Mouse (Mus musculus) bone marrow, adult 2 months (tissue): ENCODE measurements around the gene Usp47. TPM values are rescaled to one million over a fixed set of nuclear protein-coding genes. Genes with fewer than 3 reads are reported as not detected.

Experiments used
- H3K27ac ChIP-seq: fragments of 200-500 bp; 2 replicates; pipeline ENCODE4 v1.5.1; 2012; ENCODE audit warnings: low read depth, mild to moderate bottlenecking, control low read depth, inconsistent platforms, low read length; ENCODE audit not compliant: control insufficient read depth, poor library complexity, insufficient read depth
- H3K4me1 ChIP-seq: fragments of 200-500 bp; 2 replicates; pipeline ENCODE4 v1.6.1; 2011; ENCODE audit warnings: low read length; ENCODE audit not compliant: control insufficient read depth, insufficient read depth
- H3K4me3 ChIP-seq: fragments of 200-500 bp; replicated peaks from 2 replicates; pipeline ENCODE3; 2011; ENCODE audit warnings: mild to moderate bottlenecking, low read depth, low read length, control low read depth; ENCODE audit not compliant: control insufficient read depth
- CTCF ChIP-seq: fragments of 200-500 bp; IDR thresholded peaks from 2 replicates; pipeline ENCODE4 v1.5.1; 2011; ENCODE audit warnings: low read length, control low read depth; ENCODE audit not compliant: control insufficient read depth, insufficient read depth
- POLR2A ChIP-seq: fragments of 200-500 bp; IDR thresholded peaks from 2 replicates; pipeline ENCODE4 v1.6.1; 2011; ENCODE audit warnings: low read depth, mild to moderate bottlenecking, control low read depth, low read length, borderline replicate concordance; ENCODE audit not compliant: control insufficient read depth
- WGBS: fragments of 180-500 bp; shearing (Covaris S2); methylation state at CpG from one replicate; pipeline ENCODE4 v1.1.7; 2018; 5-methylcytosine and 5-hydroxymethylcytosine counted together
- polyA plus RNA-seq: library from polyadenylated mRNA; stranded (reverse); fragments of >200 nt; gene quantifications from 2 replicates; pipeline ENCODE4 v1.2.4, GENCODE M21; 2011; ENCODE audit warnings: low replicate concordance; ENCODE audit not compliant: missing spikeins, insufficient read depth, insufficient read length

Usp47 gene
- polyA plus RNA-seq, 1 experiment, result 25.5 TPM

DNA sequence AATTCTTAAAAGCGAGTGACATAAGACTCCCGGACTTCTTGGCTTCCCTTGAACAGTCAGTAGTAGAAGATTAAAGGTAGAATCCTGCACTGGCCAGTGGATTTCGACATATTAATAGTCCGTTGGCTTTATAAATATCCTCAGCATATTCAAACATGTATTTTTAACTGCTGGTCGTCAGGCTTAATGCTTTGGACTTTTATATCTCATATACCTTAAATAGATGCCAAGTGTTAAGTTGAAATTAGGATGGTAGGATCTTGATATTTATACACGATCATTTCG is 1.1 kb downstream of the Usp47 start:
- Histone ChIP-seq H3K27ac (no peak overlapping the region), H3K4me1 (no peaks in the 10 kb centered on the region; the same call in 1 of the 2 replicates), H3K4me3 (peak overlapping the region; percentile 86)
- TF ChIP-seq POLR2A, result no peak
- TF ChIP-seq CTCF, result no peak
- 11% methylated on average over 7 of the region's 7 CpGs for WGBS

DNA sequence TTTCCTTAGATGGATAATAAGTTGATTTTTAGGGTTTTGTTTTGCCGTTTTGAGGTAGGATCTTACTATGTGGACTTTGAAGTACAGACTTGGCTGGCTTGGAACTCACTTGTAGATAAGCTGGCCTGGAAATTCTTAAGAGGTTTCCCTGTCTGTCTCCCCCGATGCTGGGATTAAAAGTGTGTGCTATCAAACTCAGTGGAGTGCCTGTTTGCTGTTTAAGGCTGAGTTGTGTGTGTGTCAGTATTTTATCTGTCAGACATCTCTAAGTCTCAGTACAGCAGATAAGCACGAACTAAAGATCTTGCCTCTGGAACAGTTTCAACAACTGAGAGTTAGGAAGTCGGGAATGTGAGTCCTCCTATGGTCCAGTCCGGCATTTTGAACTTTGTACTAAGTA is 1.6 kb downstream of the Usp47 start:
- H3K27ac ChIP-seq, result no peak overlapping the region
- TF ChIP-seq CTCF (no peak), POLR2A (no peak)
- WGBS, result 6% methylated on average over 5 of the region's 5 CpGs
- peak overlapping the region; percentile 0 for H3K4me3 ChIP-seq
- no peaks in the 10 kb centered on the region; the same call in 1 of the 2 replicates for H3K4me1 ChIP-seq

DNA sequence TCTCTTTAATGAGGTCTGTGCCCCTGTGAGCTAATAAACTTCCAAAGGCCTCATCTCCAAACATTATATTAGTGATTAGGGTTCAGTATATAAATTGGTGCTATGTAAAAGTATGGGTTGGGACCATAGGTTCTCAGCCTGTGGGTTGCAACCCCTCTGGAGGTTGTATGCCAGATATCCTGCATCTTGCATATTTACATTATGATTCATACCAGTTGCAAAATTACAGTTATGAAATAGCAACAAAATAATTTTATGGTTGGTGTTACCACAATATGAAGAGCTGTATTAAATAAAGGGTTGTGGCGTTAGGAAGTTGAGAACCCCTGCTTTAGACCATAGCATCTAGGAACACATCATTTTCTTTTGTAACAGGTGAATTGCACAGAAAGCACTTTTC is 7.3 kb downstream of the Usp47 start:
- no peak overlapping the region for H3K27ac ChIP-seq
- 39% methylated on average over 1 of the region's 1 CpGs for WGBS
- H3K4me1 ChIP-seq, result no peaks in the 10 kb centered on the region; the same call in 1 of the 2 replicates
- TF ChIP-seq POLR2A, result no peak
- no peak for TF ChIP-seq CTCF
- H3K4me3 ChIP-seq, result no peak overlapping the region

DNA sequence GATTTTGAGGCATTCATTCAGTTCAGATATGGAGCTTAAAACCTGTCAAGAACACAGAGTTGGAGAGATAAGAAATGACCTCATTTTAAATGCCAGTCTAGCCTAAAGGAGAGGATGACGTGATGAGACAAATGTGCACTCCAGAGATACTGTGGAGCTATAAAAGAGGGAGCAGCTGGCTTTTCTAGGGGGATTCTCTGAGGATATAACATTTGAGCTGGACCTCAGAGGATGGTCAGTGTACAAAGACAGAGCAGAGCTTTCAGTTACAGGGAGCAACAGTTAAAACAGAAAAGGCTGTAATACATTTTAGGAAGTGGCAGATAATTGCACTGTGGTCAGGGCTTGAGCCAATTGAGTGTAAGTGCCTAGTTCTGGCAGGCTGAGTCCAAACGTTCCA is 12.5 kb downstream of the Usp47 start:
- Histone ChIP-seq H3K4me1 (peaks cover 2% of the 10 kb centered on the region), H3K27ac (no peak overlapping the region), H3K4me3 (no peak overlapping the region)
- TF ChIP-seq CTCF (no peak), POLR2A (no peak)
- 22% methylated on average over 2 of the region's 2 CpGs for WGBS

DNA sequence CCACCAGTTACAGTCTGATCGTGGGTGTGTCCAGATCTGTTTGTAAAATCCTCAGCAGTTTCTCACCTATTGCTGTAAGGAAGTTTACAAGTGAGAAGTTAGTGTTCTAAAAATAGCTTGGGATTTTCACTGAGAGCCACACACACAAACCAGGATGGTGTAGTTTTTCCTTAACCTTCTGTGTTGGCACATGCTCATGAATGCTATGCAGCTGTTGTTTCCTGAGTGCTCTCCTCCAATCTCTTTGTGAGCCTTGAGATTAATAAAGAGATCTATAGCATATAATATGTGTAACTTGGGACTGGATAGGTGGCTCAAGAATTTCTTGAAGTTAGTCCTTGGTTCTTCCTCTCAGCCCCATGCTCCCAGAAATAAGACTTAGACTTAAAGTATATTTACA is 13.3 kb downstream of the Usp47 start:
- no peak overlapping the region for H3K4me3 ChIP-seq
- H3K27ac ChIP-seq, result no peak overlapping the region
- WGBS, result 34% methylated on average over 1 of the region's 1 CpGs
- peaks cover 2% of the 10 kb centered on the region for H3K4me1 ChIP-seq
- TF ChIP-seq POLR2A (no peak), CTCF (no peak)

DNA sequence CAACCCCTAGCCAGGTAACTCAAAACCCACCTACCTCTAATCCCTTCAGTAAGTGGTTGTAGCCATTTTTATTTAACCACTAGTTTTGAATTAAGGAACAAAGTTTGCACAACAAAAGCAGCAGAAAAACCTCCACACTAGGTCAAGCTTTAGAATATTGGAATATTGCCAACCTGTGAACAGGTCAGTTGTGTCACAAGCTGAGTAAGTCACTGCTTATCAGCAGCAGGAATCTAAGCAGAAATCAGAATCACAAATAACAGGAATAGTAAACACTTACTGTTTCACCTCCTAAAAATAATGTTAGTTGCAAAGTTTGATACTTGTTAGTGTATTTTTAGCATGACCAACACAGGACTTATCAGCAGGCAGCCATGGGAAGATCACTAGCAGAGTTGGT is 17.0 kb downstream of the Usp47 start:
- Histone ChIP-seq H3K4me1 (peaks cover 3% of the 10 kb centered on the region), H3K27ac (no peak overlapping the region)
- no peak for TF ChIP-seq POLR2A
- TF ChIP-seq CTCF, result no peak

DNA sequence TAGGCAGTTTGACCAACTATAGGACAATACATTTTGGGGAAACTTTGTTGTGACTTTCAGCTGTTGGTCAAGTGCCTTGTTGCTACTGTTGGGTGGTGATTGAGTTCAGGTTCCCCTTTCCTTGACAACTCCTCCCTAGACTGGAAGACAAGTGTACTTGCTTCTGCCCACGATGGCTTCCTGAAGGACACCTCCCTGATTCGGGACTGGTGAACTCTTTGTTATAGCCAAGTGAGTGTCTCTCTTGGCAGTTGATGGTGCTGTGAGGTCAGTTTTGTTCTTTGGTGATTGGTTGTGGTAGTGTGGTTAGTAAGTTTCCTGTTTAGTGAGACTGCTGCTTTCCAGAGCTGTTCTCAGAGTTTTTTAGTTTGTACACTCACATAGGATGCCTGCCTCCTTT is 19.5 kb downstream of the Usp47 start:
- WGBS, result 5% methylated on average over 2 of the region's 2 CpGs
- Histone ChIP-seq H3K4me1 (peaks cover 3% of the 10 kb centered on the region), H3K27ac (no peak overlapping the region), H3K4me3 (no peak overlapping the region)
- no peak for TF ChIP-seq POLR2A
- TF ChIP-seq CTCF, result no peak

More for the DNA sequence above, 17.0 kb downstream of the Usp47 start:
- no peak overlapping the region for H3K4me3 ChIP-seq

DNA sequence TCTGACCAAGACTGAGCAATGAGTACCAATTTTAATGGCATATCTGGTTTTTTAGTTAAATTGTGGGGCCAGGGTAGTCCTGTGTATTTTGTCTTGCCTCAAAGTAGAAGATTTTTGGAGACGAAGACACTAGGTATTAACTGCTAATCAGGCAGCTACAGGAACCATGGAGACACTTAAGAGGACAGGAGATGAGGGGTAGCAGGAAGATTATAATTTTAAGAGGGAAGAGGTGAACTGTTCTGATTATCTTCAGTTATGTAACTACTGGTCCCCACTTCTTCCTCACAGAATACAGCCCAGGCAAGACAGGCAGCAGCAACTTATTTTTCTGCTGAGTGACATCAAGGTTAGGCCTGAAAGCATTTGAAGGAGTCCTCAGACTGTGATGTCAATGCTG is 21.9 kb downstream of the Usp47 start:
- Histone ChIP-seq H3K4me1 (peaks cover 2% of the 10 kb centered on the region; the same call in 1 of the 2 replicates), H3K4me3 (no peak overlapping the region), H3K27ac (no peak overlapping the region)
- WGBS, result 58% methylated on average over 1 of the region's 1 CpGs
- no peak for TF ChIP-seq CTCF
- no peak for TF ChIP-seq POLR2A

DNA sequence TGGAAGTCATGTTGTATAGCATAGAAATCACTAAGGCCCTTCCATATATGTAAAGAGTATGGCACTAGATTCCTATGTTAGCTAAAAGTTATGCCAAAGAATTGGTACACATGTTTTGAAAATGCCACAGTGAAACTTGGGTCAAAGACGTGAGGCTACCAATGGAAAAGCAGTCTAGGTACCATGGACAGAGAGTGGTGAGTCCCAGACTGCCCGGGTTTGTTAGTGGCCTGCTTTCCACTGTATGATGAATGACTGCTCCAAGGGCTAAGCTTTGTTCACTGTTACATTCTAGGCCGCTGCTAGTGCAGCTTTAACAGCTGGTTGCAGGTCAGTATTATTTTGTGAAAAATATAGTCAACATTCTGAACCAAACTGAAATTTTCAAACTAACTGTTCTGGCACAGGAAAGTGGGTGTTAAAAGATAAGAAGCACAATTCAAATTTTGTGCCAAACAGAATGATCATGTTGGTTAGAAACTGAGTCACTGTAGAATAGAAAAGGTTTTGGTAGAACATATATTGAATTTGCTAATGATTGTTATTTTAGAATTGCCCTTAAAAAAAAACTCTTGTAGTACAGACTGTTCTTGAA is 22.6 kb downstream of the Usp47 start:
- TF ChIP-seq CTCF, result no peak
- TF ChIP-seq POLR2A, result no peak
- Histone ChIP-seq H3K4me1 (peaks cover 2% of the 10 kb centered on the region; the same call in 1 of the 2 replicates), H3K4me3 (no peak overlapping the region), H3K27ac (no peak overlapping the region)
- WGBS, result 46% methylated on average over 3 of the region's 3 CpGs
